Mouse (Mus musculus): Measurements from ENCODE around the gene Bcl2a1b. TPM values are rescaled to one million over a fixed set of nuclear protein-coding genes. Genes with fewer than 3 reads are reported as not detected.
"Not testable (repeated sequence)": the region's sequence is repeated elsewhere in the genome, so short reads cannot be mapped to it uniquely, and the experiment has no call there.

Gene Bcl2a1b
- 1.1 and 2.0 TPM in 2 replicates for polyA plus RNA-seq (2015; fragmentation: Nextera tagmentation; extraction: Ambion mirVana)

- not testable (repeated sequence) for H3K9ac ChIP-seq; H3K27ac ChIP-seq (replicated peaks); ATAC-seq (ENCODE audit: low FRiP score, low read depth); H3K4me2 ChIP-seq; H3K36me3 ChIP-seq; H3K9me3 ChIP-seq; H3K4me3 ChIP-seq; H3K27me3 ChIP-seq; H3K4me1 ChIP-seq (replicated peaks)
- 99% methylated on average over 5 of the region's 5 CpGs for WGBS
Measured at GRCm38 (mm10) chr9:89198969-89199416, at the start of gene Bcl2a1b, which contains the start of gene Gm29094. Bcl2a1b (plus strand) TSS chr9:89199209. Gm29094 (plus strand) TSS chr9:89199379.

DNA sequence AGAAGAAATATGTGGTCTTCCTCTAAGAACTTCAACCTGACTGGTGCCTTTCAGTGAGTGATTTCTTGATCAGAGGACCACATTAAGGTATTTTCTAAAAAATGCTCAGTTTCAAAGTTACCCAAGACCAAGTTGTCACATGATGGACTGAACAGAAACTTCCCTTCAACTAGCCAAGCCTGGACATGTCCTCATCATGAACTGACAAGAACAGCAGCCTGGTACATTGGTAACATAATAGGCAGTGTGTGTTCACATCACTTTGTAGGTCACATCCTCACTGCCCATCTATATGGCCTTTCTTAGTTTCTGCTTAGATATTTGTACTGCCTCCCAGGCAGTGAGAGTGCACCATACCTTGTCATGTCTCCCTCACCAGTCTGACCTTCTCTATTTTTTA, 26.5 kb upstream of the Bcl2a1b start:
- H3K4me1 ChIP-seq (replicated peaks); H3K4me3 ChIP-seq; H3K9me3 ChIP-seq; H3K36me3 ChIP-seq; H3K27me3 ChIP-seq; H3K4me2 ChIP-seq; H3K27ac ChIP-seq (replicated peaks); ATAC-seq (ENCODE audit: low FRiP score, low read depth); H3K9ac ChIP-seq: not testable (repeated sequence)

- H3K9ac ChIP-seq; H3K4me3 ChIP-seq; H3K9me3 ChIP-seq; H3K27ac ChIP-seq (replicated peaks); H3K4me2 ChIP-seq; ATAC-seq (ENCODE audit: low FRiP score, low read depth); H3K4me1 ChIP-seq (replicated peaks); H3K36me3 ChIP-seq; H3K27me3 ChIP-seq: not testable (repeated sequence)
- WGBS: 32% methylated on average over 2 of the region's 3 CpGs
Measured at GRCm38 (mm10) chr9:89178833-89179232, 20.2 kb upstream of the Bcl2a1b start.

- ATAC-seq (ENCODE audit: low FRiP score, low read depth); H3K4me2 ChIP-seq; H3K36me3 ChIP-seq; H3K27ac ChIP-seq (replicated peaks); H3K4me1 ChIP-seq (replicated peaks); H3K27me3 ChIP-seq; H3K9me3 ChIP-seq; H3K9ac ChIP-seq; H3K4me3 ChIP-seq: not testable (repeated sequence)
- 74% methylated on average over 4 of the region's 4 CpGs for WGBS
Measured at GRCm38 (mm10) chr9:89179469-89179868, 19.5 kb upstream of the Bcl2a1b start.

DNA sequence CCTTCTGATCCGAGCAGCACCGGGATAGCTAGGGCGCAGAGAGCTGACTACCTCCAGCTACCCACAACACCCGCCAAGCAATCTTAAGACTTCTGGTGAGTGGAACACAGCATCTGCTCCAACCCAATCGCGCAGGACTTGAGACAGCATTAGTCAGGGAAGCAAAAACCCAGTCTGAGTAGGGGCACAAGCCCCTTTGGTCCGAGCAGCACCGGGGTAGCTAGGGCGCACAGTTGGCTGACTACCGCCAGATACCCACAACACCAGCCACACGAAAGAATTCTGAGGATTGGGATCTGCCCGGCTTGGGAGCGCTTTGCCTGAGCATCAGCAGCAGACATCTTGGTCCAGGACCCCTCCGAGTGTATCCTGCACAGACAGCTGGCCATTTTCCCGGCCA, 12.0 kb upstream of the Bcl2a1b start:
- not testable (repeated sequence) for H3K4me2 ChIP-seq; H3K4me1 ChIP-seq (replicated peaks); H3K27me3 ChIP-seq; H3K4me3 ChIP-seq; H3K9me3 ChIP-seq; H3K9ac ChIP-seq; H3K36me3 ChIP-seq; H3K27ac ChIP-seq (replicated peaks); ATAC-seq (ENCODE audit: low FRiP score, low read depth)
- 80% methylated on average over 15 of the region's 15 CpGs for whole genome bisulfite sequencing

DNA sequence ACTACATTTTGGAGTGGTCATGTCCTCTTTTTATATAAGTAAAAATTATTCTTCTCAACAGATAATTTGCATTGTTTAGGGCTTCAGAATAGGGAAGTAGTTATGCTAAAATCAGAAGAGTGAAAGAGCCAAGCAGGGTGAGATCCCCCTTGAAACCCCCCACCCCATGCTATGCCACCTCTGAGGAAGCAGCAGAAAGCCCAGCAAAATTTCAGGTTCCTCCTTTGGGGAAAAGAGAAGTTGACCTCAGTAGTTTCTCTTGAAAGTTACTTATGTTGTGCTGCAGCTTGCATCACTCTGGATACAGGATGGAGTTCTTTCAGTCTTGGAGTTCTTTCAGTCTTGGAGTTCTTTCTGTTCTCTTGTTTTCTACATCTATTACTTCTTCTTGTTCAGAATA, 3.5 kb upstream of the Bcl2a1b start:
- H3K4me3 ChIP-seq; H3K9ac ChIP-seq; H3K4me2 ChIP-seq; H3K9me3 ChIP-seq; H3K27me3 ChIP-seq; H3K4me1 ChIP-seq (replicated peaks); H3K36me3 ChIP-seq; ATAC-seq (ENCODE audit: low FRiP score, low read depth); H3K27ac ChIP-seq (replicated peaks): not testable (repeated sequence)

- WGBS: 82% methylated on average over 1 of the region's 1 CpGs
- H3K36me3 ChIP-seq; H3K4me2 ChIP-seq; H3K4me1 ChIP-seq (replicated peaks); H3K4me3 ChIP-seq; H3K27ac ChIP-seq (replicated peaks); H3K27me3 ChIP-seq; ATAC-seq (ENCODE audit: low FRiP score, low read depth); H3K9ac ChIP-seq; H3K9me3 ChIP-seq: not testable (repeated sequence)
Measured at GRCm38 (mm10) chr9:89197509-89197908, 1.5 kb upstream of the Bcl2a1b start.

DNA sequence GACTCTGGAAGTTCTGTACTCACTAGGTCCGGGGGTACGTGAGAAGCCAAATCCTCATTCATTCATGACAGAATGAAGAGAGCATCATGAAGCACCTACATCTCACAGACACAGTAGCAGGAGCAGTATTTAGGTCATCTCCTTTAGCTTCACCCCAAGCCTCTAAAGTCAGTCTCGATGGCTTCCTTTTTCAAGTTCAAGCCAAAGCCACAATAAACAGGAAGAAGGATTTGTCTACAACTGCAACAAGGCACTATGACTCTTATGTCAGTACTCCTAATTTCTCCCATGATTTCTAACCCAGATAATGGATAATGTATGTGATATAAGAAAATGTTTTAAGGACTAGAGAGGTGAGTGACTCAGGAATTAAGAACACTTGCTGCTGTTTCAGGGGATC, 660 bp upstream of the Bcl2a1b start:
- H3K4me3 ChIP-seq: not testable (repeated sequence)

DNA sequence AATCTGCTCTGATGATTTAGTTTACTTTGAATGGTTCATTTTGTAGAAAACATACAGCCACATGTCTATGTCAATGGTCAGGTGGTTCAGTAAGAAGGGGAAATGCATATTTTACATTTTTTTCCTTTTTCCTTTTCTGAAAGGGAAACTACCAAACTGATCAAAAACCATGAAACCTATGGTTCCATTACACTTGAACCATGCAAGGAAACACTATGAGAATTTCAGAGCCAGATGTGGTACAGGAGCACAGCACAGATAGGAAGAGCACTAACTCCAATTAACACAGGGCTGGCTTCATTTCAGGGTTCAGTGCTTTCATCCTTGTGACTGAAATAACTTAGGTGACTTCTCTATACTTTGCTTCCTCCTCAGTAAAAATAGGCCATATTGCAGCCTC, 3.2 kb downstream of the Bcl2a1b start:
- H3K4me1 ChIP-seq (replicated peaks); H3K27ac ChIP-seq (replicated peaks); ATAC-seq (ENCODE audit: low FRiP score, low read depth); H3K36me3 ChIP-seq; H3K9ac ChIP-seq; H3K9me3 ChIP-seq; H3K27me3 ChIP-seq; H3K4me3 ChIP-seq; H3K4me2 ChIP-seq: not testable (repeated sequence)

More for the DNA sequence above, 660 bp upstream of the Bcl2a1b start:
- WGBS: 87% methylated on average over 3 of the region's 3 CpGs
- ATAC-seq (ENCODE audit: low FRiP score, low read depth); H3K4me2 ChIP-seq; H3K27ac ChIP-seq (replicated peaks); H3K9ac ChIP-seq; H3K27me3 ChIP-seq; H3K4me1 ChIP-seq (replicated peaks); H3K36me3 ChIP-seq; H3K9me3 ChIP-seq: not testable (repeated sequence)

GRCm38 (mm10) chr9:89208939-89209338, 9.9 kb downstream of the Bcl2a1b start:
- H3K4me2 ChIP-seq; H3K27me3 ChIP-seq; H3K4me1 ChIP-seq (replicated peaks); H3K4me3 ChIP-seq; H3K36me3 ChIP-seq; H3K27ac ChIP-seq (replicated peaks); H3K9ac ChIP-seq; H3K9me3 ChIP-seq; ATAC-seq (ENCODE audit: low FRiP score, low read depth): not testable (repeated sequence)
- WGBS: 71% methylated on average over 1 of the region's 1 CpGs

DNA sequence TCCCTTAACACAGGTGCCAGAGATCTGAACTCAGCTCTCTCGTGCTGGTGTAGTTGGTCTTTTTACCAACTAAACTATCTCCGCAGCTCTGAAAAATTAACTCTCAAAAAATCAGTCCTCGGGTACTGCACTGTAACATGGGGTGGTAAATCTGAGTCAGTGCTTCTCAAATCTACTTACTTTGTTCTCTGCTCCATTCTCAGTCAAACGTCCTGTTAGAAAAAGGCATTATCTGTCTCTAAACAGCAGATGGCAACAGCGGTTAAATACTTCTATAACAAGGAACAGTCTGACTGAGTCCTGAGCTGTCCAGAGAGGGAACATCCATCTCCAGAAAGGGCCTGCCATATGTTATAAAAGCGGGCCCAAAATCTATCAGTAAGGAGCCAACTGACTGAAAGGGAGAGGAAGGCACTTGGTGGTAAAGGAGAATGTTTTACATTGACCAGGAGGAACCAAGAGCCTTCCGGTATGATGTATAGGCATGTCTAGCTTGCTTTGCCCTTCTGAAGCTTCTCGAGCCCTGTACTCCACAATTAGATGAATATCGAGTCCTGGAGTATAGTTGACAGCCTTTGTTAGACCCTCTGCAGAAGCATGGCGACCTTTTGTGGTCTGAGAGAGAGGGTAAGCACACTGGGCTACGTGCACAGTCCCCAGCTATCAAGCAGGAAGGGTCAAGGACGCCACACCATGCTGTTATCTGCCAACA, 11.5 kb downstream of the Bcl2a1b start, which contains the start of gene Mthfs:
Gene Mthfs (plus strand): TSS at position 324 of the 712 bp plus-strand sequence.
- peak; percentile 77 for ATAC-seq (ENCODE audit: low FRiP score, low read depth)
- WGBS: 23% methylated on average over 9 of the region's 12 CpGs

DNA sequence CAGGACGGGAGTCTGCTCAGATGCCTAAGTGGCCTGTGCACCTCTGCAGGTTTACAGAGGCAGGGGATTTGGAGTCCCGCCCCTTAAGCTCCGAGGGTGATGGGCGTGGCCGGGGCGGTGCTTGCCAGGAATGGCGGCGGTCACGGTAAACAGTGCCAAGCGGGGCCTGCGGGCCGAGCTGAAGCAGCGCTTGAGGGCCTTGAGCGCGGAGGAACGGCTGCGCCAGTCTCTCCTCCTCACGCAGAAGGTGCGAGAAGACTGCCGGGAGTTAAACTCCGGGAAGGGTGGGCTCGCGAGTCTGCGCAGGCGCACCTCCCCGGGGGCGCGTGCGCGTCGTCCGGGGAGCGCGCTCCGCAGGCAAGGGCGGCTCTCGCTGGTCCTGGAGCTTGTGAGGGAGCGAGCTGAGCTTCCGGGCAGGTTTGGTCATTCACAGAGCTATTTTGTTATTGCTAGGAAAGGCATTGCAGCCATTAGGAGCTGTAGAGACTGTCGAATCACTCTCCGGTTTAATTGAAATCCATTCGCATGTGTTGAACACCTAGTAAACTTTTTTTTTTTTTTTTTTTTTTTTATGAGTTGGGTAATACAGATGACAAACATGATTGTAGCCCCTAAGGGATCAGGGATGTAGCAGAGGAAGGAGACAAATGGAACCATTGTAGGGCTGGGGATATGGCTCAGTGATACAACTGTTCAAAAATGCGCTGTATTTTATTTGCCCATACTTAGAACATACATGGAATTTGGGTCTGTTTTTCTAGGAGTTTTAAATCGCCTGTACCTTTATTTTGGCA, 12.3 kb downstream of the Bcl2a1b start:
- peak overlapping the region; percentile 69 for H3K27ac ChIP-seq (replicated peaks)
- H3K9me3 ChIP-seq; H3K4me1 ChIP-seq (replicated peaks); H3K36me3 ChIP-seq; H3K27me3 ChIP-seq: not testable (repeated sequence)
- peak overlapping the region; percentile 52 for H3K4me2 ChIP-seq
- 0 out of 2 replicates have a peak overlapping the region, but pooled peaks have one; percentile 29 for H3K9ac ChIP-seq
- ATAC-seq (ENCODE audit: low FRiP score, low read depth): peak; percentile 95
- peak overlapping the region; percentile 34 for H3K4me3 ChIP-seq
- WGBS: 6% methylated on average over 10 of the region's 44 CpGs

More for the DNA sequence above, 11.5 kb downstream of the Bcl2a1b start, which contains the start of gene Mthfs:
- Histone ChIP-seq H3K4me3 (peak within 1 kb of the TSS; percentile 34), H3K27ac (replicated peaks) (peak within 1 kb of the TSS; percentile 85), H3K4me2 (peak within 1 kb of the TSS; percentile 58), H3K9ac (0 out of 2 replicates have a peak within 1 kb of the TSS, but pooled peaks have one; percentile 29)
- not testable (repeated sequence) for H3K36me3 ChIP-seq; H3K9me3 ChIP-seq; H3K4me1 ChIP-seq (replicated peaks); H3K27me3 ChIP-seq
